Mouse (Mus musculus) thymus, adult 2 months (tissue): ENCODE data around the gene 0610012G03Rik. TPM values are rescaled to one million over a fixed set of nuclear protein-coding genes. Genes with fewer than 3 reads are reported as not detected.

Experiments
- DNase-seq: peaks from one replicate; pipeline ENCODE4 v3.0.0; 2021
- H3K27ac ChIP-seq: fragments of 200-500 bp; 2 replicates; pipeline ENCODE4 v1.5.1; 2012; ENCODE audit warnings: low read length, control low read depth; ENCODE audit not compliant: control insufficient read depth, insufficient read depth
- H3K27me3 ChIP-seq: fragments of 200-500 bp; 2 replicates; pipeline ENCODE4 v1.6.1; 2012; ENCODE audit warnings: mild to moderate bottlenecking, low read length, moderate library complexity, mixed read lengths; ENCODE audit not compliant: control insufficient read depth, insufficient read depth
- H3K36me3 ChIP-seq: fragments of 200-500 bp; 2 replicates; pipeline ENCODE4 v1.6.1; 2012; ENCODE audit warnings: mild to moderate bottlenecking, low read length, moderate library complexity; ENCODE audit not compliant: control insufficient read depth, insufficient read depth
- H3K4me1 ChIP-seq: fragments of 200-500 bp; replicated peaks from 2 replicates; pipeline ENCODE4 v1.6.1; 2012; ENCODE audit warnings: low read length; ENCODE audit not compliant: control insufficient read depth, insufficient read depth
- H3K4me3 ChIP-seq: fragments of 200-500 bp; 2 replicates; pipeline ENCODE4 v1.5.1; 2012; ENCODE audit warnings: mild to moderate bottlenecking, low read length, control low read depth, moderate library complexity; ENCODE audit not compliant: control insufficient read depth, insufficient read depth
- CTCF ChIP-seq: fragments of 200-500 bp; IDR thresholded peaks from 2 replicates; pipeline ENCODE4 v1.5.1; 2012; ENCODE audit warnings: mild to moderate bottlenecking, control low read depth, low read length, moderate library complexity, borderline replicate concordance; ENCODE audit not compliant: control insufficient read depth, poor library complexity, insufficient read depth; ENCODE audit errors: extremely low read depth
- POLR2A ChIP-seq: fragments of 200-500 bp; IDR thresholded peaks from 2 replicates; pipeline ENCODE4 v1.6.1; 2012; ENCODE audit warnings: mild to moderate bottlenecking, low read length, control low read depth, moderate library complexity; ENCODE audit not compliant: control insufficient read depth, poor library complexity, insufficient read depth; ENCODE audit errors: extremely low read depth
- WGBS: fragments of 180-500 bp; shearing (Covaris S2); methylation state at CpG from one replicate; pipeline ENCODE4 v1.1.7; 2018; 5-methylcytosine and 5-hydroxymethylcytosine counted together
- polyA plus RNA-seq: library from polyadenylated mRNA; depleted of rRNA; stranded (reverse); fragments of >200 nt; gene quantifications from 2 replicates; pipeline ENCODE4 v1.2.3, GENCODE M21; 2012

The 0610012G03Rik gene
- polyA plus RNA-seq, 1 experiment: 81.3 TPM

GRCm38 (mm10) chr16:31943980-31944379 lies 4.3 kb downstream of the 0610012G03Rik start:
- no peaks in the 10 kb centered on the region for H3K27me3 ChIP-seq
- no peak overlapping the region for H3K4me3 ChIP-seq
- no peaks in the 10 kb centered on the region for H3K36me3 ChIP-seq
- peaks cover 13% of the 10 kb centered on the region for H3K4me1 ChIP-seq
- peak; percentile 81 for DNase-seq
- TF ChIP-seq CTCF (peak; percentile 77), POLR2A (no peak)
- no peak overlapping the region for H3K27ac ChIP-seq
- 5% methylated on average over 10 of the region's 10 CpGs for WGBS

DNA sequence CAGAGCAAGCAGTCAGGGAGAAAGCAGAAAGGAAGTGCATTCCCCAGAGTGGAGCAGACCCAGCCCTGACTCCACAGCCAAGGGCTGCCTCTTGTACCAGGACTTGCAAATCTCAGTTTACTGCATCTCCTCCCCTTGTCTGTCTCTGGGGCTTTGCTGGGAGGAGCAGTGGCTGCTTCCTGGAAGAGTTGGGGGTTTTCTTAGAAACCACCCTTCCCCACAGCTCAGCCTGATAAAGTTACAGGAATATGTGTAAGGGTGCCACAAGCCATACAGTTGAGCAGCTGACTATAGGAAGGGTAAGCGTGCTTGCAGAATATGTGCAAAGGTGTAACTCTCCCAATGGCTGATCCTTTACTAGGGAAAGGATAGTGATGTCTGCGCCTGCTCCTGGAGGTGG lies 7.7 kb downstream of the 0610012G03Rik start:
- Histone ChIP-seq H3K4me1 (peaks cover 5% of the 10 kb centered on the region; the same call in 1 of the 2 replicates), H3K4me3 (no peak overlapping the region), H3K27me3 (peaks cover 6% of the 10 kb centered on the region; the same call in 1 of the 2 replicates), H3K36me3 (no peaks in the 10 kb centered on the region), H3K27ac (no peak overlapping the region)
- no peak for DNase-seq
- TF ChIP-seq POLR2A (no peak), CTCF (no peak)
- 43% methylated on average over 2 of the region's 2 CpGs for WGBS

GRCm38 (mm10) chr16:31938856-31939255 lies 9.4 kb downstream of the 0610012G03Rik start:
- TF ChIP-seq CTCF (no peak), POLR2A (no peak)
- Histone ChIP-seq H3K4me1 (peaks cover 14% of the 10 kb centered on the region), H3K4me3 (no peak overlapping the region), H3K27ac (no peak overlapping the region), H3K27me3 (peaks cover 21% of the 10 kb centered on the region; the same call in 1 of the 2 replicates), H3K36me3 (no peaks in the 10 kb centered on the region)
- DNase-seq: no peak
- 64% methylated on average over 6 of the region's 6 CpGs for WGBS

DNA sequence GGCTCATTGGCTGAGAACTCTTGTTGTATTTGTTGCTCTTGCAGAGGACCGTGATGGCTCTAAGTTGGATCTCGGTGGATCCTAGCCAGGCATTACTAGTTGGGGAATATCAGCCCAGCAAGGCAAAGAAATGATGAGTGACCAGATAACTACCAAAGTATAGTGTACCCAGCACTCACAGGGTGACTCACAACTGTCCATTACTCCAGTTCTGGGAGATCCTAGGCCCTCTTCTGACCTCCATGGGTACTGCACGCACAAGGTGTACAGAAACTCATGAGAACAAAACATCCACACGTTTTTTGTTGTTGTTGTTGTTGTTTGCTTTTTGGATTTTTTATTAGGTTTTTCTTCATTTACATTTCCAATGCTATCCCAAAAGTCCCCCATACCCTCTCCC lies 11.7 kb downstream of the 0610012G03Rik start:
- DNase-seq: no peak
- TF ChIP-seq CTCF: no peak
- no peak for TF ChIP-seq POLR2A
- H3K4me3 ChIP-seq: no peak overlapping the region
- H3K27ac ChIP-seq: no peak overlapping the region
- H3K36me3 ChIP-seq: no peaks in the 10 kb centered on the region
- 89% methylated on average over 4 of the region's 4 CpGs for WGBS
- peaks cover 24% of the 10 kb centered on the region; the same call in 1 of the 2 replicates for H3K27me3 ChIP-seq
- H3K4me1 ChIP-seq: peaks cover 25% of the 10 kb centered on the region

DNA sequence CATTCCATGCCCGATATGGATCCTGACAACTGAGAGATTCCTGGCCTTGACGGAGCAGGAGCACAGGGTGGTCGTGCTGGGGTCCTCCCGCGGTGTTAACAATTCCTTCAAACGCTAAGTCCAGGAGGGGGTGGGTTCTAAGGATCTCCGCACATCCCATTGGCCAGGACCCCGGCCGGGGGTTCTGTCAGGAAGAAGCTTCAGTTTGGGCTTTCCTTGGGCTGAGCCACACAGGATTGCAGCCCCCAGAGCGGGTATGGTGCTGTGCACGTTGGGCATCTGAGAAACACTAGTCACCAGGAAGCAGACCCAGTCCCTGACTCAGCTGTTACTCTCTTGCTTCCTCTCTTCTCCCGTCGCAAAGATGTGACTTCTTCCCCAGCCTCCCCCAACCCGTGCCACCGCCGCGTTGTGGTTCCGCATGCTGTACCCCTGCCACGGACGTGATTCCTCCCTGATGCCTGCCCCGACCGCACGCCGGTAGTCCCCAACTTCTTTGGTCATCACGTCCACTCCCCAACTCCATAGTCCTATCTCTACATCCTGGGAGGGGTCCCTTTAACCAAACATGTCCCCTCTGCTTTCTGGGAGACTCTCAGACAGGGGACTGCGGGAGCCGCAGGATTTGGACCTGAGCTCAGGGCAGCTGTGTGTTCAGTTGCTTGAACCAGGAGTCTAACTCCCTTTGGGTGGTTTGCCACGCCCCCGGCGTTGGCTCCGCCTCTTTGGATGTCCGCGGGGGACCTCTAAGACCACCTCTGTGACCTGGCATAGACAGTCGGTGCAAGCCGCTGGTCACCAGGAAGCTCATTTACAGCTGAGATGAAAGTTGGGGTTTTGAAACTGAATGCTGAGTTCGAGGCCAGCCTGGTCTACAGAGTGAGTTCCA lies 13.0 kb downstream of the 0610012G03Rik start:
- no peak for TF ChIP-seq POLR2A
- no peak for TF ChIP-seq CTCF
- no peak for DNase-seq
- WGBS: 8% methylated on average over 36 of the region's 36 CpGs
- Histone ChIP-seq H3K4me1 (peaks cover 25% of the 10 kb centered on the region), H3K36me3 (no peaks in the 10 kb centered on the region), H3K27me3 (peaks cover 24% of the 10 kb centered on the region; the same call in 1 of the 2 replicates), H3K4me3 (peak overlapping the region; percentile 9; the same call in 1 of the 2 replicates), H3K27ac (no peak overlapping the region)

GRCm38 (mm10) chr16:31934550-31935010 lies 13.7 kb downstream of the 0610012G03Rik start:
- 47% methylated on average over 13 of the region's 13 CpGs for WGBS
- H3K4me1 ChIP-seq: peaks cover 25% of the 10 kb centered on the region
- no peak for TF ChIP-seq CTCF
- TF ChIP-seq POLR2A: no peak
- H3K27me3 ChIP-seq: peaks cover 24% of the 10 kb centered on the region; the same call in 1 of the 2 replicates
- H3K4me3 ChIP-seq: no peak overlapping the region
- no peak overlapping the region for H3K27ac ChIP-seq
- DNase-seq: no peak
- H3K36me3 ChIP-seq: no peaks in the 10 kb centered on the region
